20 mouse cellular contexts compared by ENCODE assay signal in the genomic region with DNA sequence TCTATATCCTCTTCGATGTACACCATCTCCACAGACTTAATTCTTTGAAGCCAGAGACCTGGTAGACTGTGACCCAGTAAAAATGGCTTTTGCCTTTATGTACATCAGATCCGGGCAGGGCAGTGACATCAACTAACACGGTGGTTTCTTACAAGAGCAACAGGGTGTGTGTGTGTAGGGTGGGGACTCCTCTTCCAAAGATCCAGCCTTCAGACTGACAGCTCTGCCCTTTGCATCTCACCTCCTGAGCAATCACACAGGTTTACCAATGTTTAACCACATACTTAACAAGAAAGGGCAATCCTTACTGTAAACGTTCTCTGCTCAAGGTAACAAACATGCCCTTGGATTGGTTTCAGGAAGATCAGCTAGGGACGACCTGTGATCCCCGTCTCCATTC. TPM values are rescaled to one million over a fixed set of nuclear protein-coding genes. Genes with fewer than 3 reads are reported as not detected.
A peak's percentile ranks its signal among the peaks of the same experiment; 100 is the strongest.
DNase-seq lines count a peak whose midpoint lies in the region; ATAC-seq and TF ChIP-seq lines count a peak whose summit lies in the region.
"Had no signal": no experiment of that assay in that cellular context is flagged by ENCODE, and none has a peak within 500 bp of the region (broad histone marks: within the 10 kb centered on the region; RNA-seq: fewer than 3 reads in every experiment).

No protein-coding gene starts in this region.

- no peak overlapping the region for H3K4me3 ChIP-seq in kidney, adult 2 months (ENCODE audit: insufficient read depth, low read depth, low read length)
- no peak overlapping the region for H3K4me3 ChIP-seq in lung, postnatal 0 days (ENCODE audit: low read depth, low read length)
- no peak overlapping the region for H3K4me3 ChIP-seq in small intestine, adult 2 months (ENCODE audit: low read depth, low read length)
- H3K4me3 ChIP-seq: embryonic facial prominence, embryonic 15.5 days; erythroblast, embryonic 14.5 days; forebrain, embryonic 10.5 days had no signal

- H3K36me3 ChIP-seq in kidney, adult 2 months (ENCODE audit: control insufficient read depth, insufficient read depth, low read length), result no peaks in the 10 kb centered on the region
- H3K36me3 ChIP-seq in lung, postnatal 0 days (ENCODE audit: insufficient read depth, low read length), result 0 out of 2 replicates have a peak, but pooled peaks cover 2% of the 10 kb centered on the region
- peaks cover 2% of the 10 kb centered on the region; the same call in 1 of the 2 replicates for H3K36me3 ChIP-seq in small intestine, adult 2 months (ENCODE audit: control insufficient read depth, insufficient read depth, low read length)

- no peak for TF ChIP-seq EP300 in lung, postnatal 0 days (IDR thresholded peaks at IDR 0.05)

- no peak for TF ChIP-seq CTCF in kidney, adult 2 months (conservative IDR thresholded peaks at IDR 0.05; ENCODE audit: insufficient read depth, insufficient read length, low read depth, low read length)
- no peak for TF ChIP-seq CTCF in lung, postnatal 0 days (IDR thresholded peaks at IDR 0.05)
- TF ChIP-seq CTCF in small intestine, adult 2 months (IDR thresholded peaks at IDR 0.05; ENCODE audit: extremely low read depth, insufficient read length, insufficient replicate concordance, low read depth, low read length), result no peak

- H3K27ac ChIP-seq in kidney, adult 2 months (ENCODE audit: insufficient read depth, low read depth, low read length), result no peak overlapping the region
- H3K27ac ChIP-seq in lung, postnatal 0 days (ENCODE audit: low read length), result 0 out of 2 replicates have a peak overlapping the region, but pooled peaks have one; percentile 43
- peak overlapping the region; percentile 53 for H3K27ac ChIP-seq in small intestine, adult 2 months (ENCODE audit: insufficient read depth, low read depth, low read length)
- H3K27ac ChIP-seq: embryonic facial prominence, embryonic 15.5 days; forebrain, embryonic 10.5 days had no signal

- H3K27me3 ChIP-seq in kidney, adult 2 months (replicated peaks; ENCODE audit: control insufficient read depth, insufficient read depth, low read length), result no peaks in the 10 kb centered on the region
- no peaks in the 10 kb centered on the region for H3K27me3 ChIP-seq in lung, postnatal 0 days (replicated peaks; ENCODE audit: insufficient read depth, low read length)
- no peaks in the 10 kb centered on the region for H3K27me3 ChIP-seq in small intestine, adult 2 months (ENCODE audit: control insufficient read depth, insufficient read depth, low read length)
- H3K27me3 ChIP-seq: embryonic facial prominence, embryonic 15.5 days had no signal

- H3K4me1 ChIP-seq in kidney, adult 2 months (ENCODE audit: control insufficient read depth, insufficient read depth, low read length), result peaks cover 13% of the 10 kb centered on the region
- peaks cover 12% of the 10 kb centered on the region; the same call in 1 of the 2 replicates for H3K4me1 ChIP-seq in lung, postnatal 0 days (ENCODE audit: insufficient read depth, low read depth, low read length)
- peaks cover 14% of the 10 kb centered on the region for H3K4me1 ChIP-seq in small intestine, adult 2 months (ENCODE audit: control insufficient read depth, insufficient read depth, insufficient read length, low read length)
- H3K4me1 ChIP-seq: forebrain, embryonic 10.5 days had no signal

- no peaks in the 10 kb centered on the region for H3K9me3 ChIP-seq in lung, postnatal 0 days (ENCODE audit: low read length)
- H3K9me3 ChIP-seq: embryonic facial prominence, embryonic 15.5 days; forebrain, embryonic 10.5 days had no signal

- no peak overlapping the region for H3K4me2 ChIP-seq in lung, postnatal 0 days (replicated peaks; ENCODE audit: low read depth, low read length)
- H3K4me2 ChIP-seq: embryonic facial prominence, embryonic 15.5 days had no signal

- H3K9ac ChIP-seq in lung, postnatal 0 days (replicated peaks; ENCODE audit: low read depth), result no peak overlapping the region
- H3K9ac ChIP-seq: embryonic facial prominence, embryonic 15.5 days had no signal

- DNase-seq in kidney, adult 2 months, result peak; percentile 36
- DNase-seq in kidney, adult 9 months, result no peak
- DNase-seq in lung, postnatal 0 days (ENCODE audit: low spot score), result no peak
- DNase-seq in lung, postnatal 25 days (ENCODE audit: low spot score), result no peak
- no peak for DNase-seq in urinary bladder, postnatal 14 days (ENCODE audit: low spot score)
- no peak for DNase-seq in right cerebral cortex, postnatal 10 days (ENCODE audit: low spot score in 2 of 2)
- DNase-seq: adrenal gland, postnatal 10 days; cerebellum, adult 11 months; cerebellum, adult 8-10 months; cerebellum, postnatal 14 days; embryo, embryonic 11 days; gastrocnemius, postnatal 36 days; heart, adult 11 months; heart, postnatal 10 days had no signal

- TF ChIP-seq POLR2A in kidney, adult 2 months (IDR thresholded peaks at IDR 0.05; ENCODE audit: low read depth, low read length), result no peak
- TF ChIP-seq POLR2A in small intestine, adult 2 months (IDR thresholded peaks at IDR 0.05; ENCODE audit: low read depth, low read length), result no peak

- WGBS in kidney, adult 2 months, result 53% methylated on average over 6 of the region's 6 CpGs
- WGBS in lung, postnatal 0 days, result 63% methylated on average over 6 of the region's 6 CpGs
- 36% methylated on average over 6 of the region's 6 CpGs for WGBS in small intestine, adult 2 months

- no peak for ATAC-seq in lung, postnatal 0 days
- ATAC-seq: forebrain, embryonic 14.5 days had no signal

RNA-seq across cellular contexts. Expression of gene Arf3, which starts 15.7 kb away (rescaled TPM):
- 114 and 143 TPM in 2 replicates for polyA plus RNA-seq in kidney, adult 2 months (2012; rRNA removed)
- 47.1 and 56.0 TPM in 2 replicates for polyA plus RNA-seq in lung, postnatal 0 days (2015; fragmentation: Nextera tagmentation; extraction: Ambion mirVana)
- 43.3 and 104 TPM in 2 replicates for polyA plus RNA-seq in small intestine, adult 2 months (2012; rRNA removed)

RNA-seq across cellular contexts. Expression of gene Fkbp11, which starts 19.3 kb away (rescaled TPM):
- 9.3 and 10.1 TPM in 2 replicates for polyA plus RNA-seq in kidney, adult 2 months (2012; rRNA removed)
- 45.2 and 45.5 TPM in 2 replicates for polyA plus RNA-seq in lung, postnatal 0 days (2015; fragmentation: Nextera tagmentation; extraction: Ambion mirVana)
- 14.7 and 70.5 TPM in 2 replicates for polyA plus RNA-seq in small intestine, adult 2 months (2012; rRNA removed)

RNA-seq across cellular contexts. Expression of gene Wnt10b, which starts 30.7 kb away (rescaled TPM):
- 0.22 and 0.25 TPM in 2 replicates for polyA plus RNA-seq in kidney, adult 2 months (2012; rRNA removed)
- polyA plus RNA-seq in lung, postnatal 0 days (2015; fragmentation: Nextera tagmentation; extraction: Ambion mirVana), result 0.13 and 0.14 TPM in 2 replicates
- 0.17 and 0.18 TPM in 2 replicates for polyA plus RNA-seq in small intestine, adult 2 months (2012; rRNA removed)
- polyA plus RNA-seq: erythroblast, embryonic 14.5 days; forebrain, embryonic 14.5 days; heart, embryonic 14.5 days had no signal

RNA-seq across cellular contexts. Expression of gene Ccdc65, which starts 39.3 kb away (rescaled TPM):
- 0.42 and 0.60 TPM in 2 replicates for polyA plus RNA-seq in kidney, adult 2 months (2012; rRNA removed)
- polyA plus RNA-seq in lung, postnatal 0 days (2015; fragmentation: Nextera tagmentation; extraction: Ambion mirVana), result 3.7 and 5.1 TPM in 2 replicates
- polyA plus RNA-seq in small intestine, adult 2 months (2012; rRNA removed), result 0.09 TPM in 1 of 2 replicates, not detected in the other
- polyA plus RNA-seq: erythroblast, embryonic 14.5 days had no signal

RNA-seq across cellular contexts. Expression of gene Wnt1, which starts 42.4 kb away (rescaled TPM):
- polyA plus RNA-seq in kidney, adult 2 months (2012; rRNA removed), result 0.04 TPM in 1 of 2 replicates, not detected in the other
- not detected in 2 replicates for polyA plus RNA-seq in lung, postnatal 0 days (2015; fragmentation: Nextera tagmentation; extraction: Ambion mirVana)
- 0.06 TPM in 1 of 2 replicates, not detected in the other for polyA plus RNA-seq in small intestine, adult 2 months (2012; rRNA removed)
- polyA plus RNA-seq: embryonic facial prominence, embryonic 15.5 days; erythroblast, embryonic 14.5 days; forebrain, embryonic 14.5 days; heart, embryonic 14.5 days had no signal
